Mouse (Mus musculus) layer of hippocampus, adult 9-10 months (tissue): ENCODE measurements around the gene Gm8068.
"Not testable (repeated sequence)": the region's sequence is repeated elsewhere in the genome, so short reads cannot be mapped to it uniquely, and the experiment has no call there.

Source experiments
- DNase-seq: peaks from one replicate; pipeline ENCODE4 v3.0.0; 2022; ENCODE audit warnings: low spot score

Gene Gm8068

GRCm38 (mm10) chr14:41701785-41702184, at the start of gene Gm8068:
Gene Gm8068, minus strand, starts transcription at chr14:41701885.
- DNase-seq: not testable (repeated sequence)

- not testable (repeated sequence) for DNase-seq
Measured at GRCm38 (mm10) chr14:41750514-41750913, 48.8 kb upstream of the Gm8068 start, which contains the start of gene Gm7929. Gene Gm7929, minus strand, starts transcription at chr14:41750614.

GRCm38 (mm10) chr14:41723437-41723836, 21.8 kb upstream of the Gm8068 start:
- not testable (repeated sequence) for DNase-seq

- not testable (repeated sequence) for DNase-seq
Measured at GRCm38 (mm10) chr14:41717180-41717579, 15.5 kb upstream of the Gm8068 start.

GRCm38 (mm10) chr14:41648176-41648575, 53.5 kb downstream of the Gm8068 start:
- DNase-seq: not testable (repeated sequence)
